Mouse (Mus musculus) adrenal gland, postnatal 14 days (tissue): ENCODE data around the gene Igfl3. TPM values are rescaled to one million over a fixed set of nuclear protein-coding genes. Genes with fewer than 3 reads are reported as not detected.

Source experiments
- DNase-seq: peaks from one replicate; pipeline ENCODE4 v3.0.0; 2021; ENCODE audit warnings: mixed read lengths
- long read RNA-seq, 2 experiments: library from polyadenylated mRNA; stranded (forward); transcript quantifications; one replicate each; pipeline ENCODE4 v2.0.0; 2021
- total RNA-seq: library from RNA; stranded (reverse); gene quantifications from 2 replicates; pipeline ENCODE4 v1.2.3, GENCODE M21; 2021

Gene Igfl3
- not detected in 2 replicates for total RNA-seq
- long read RNA-seq, experiment 1: 0 reads
- long read RNA-seq, experiment 2: 0 reads

- DNase-seq: no peak
Measured at GRCm38 (mm10) chr7:18176194-18176593, at the start of gene Igfl3. Gene Igfl3 (plus strand): TSS chr7:18176494.

- no peak for DNase-seq
Measured at GRCm38 (mm10) chr7:18210938-18211337, 34.6 kb downstream of the Igfl3 start.

- no peak for DNase-seq
Measured at GRCm38 (mm10) chr7:18214699-18215098, 38.4 kb downstream of the Igfl3 start.

Other genes with a start within 250 kb of the Igfl3 start
- not detected in 2 replicates for gene Ceacam11, start 204.4 kb upstream of the Igfl3 start, total RNA-seq
- not detected in 2 replicates for gene Ceacam13, start 166.6 kb upstream of the Igfl3 start, total RNA-seq
- gene Ceacam12, start 110.6 kb upstream of the Igfl3 start, total RNA-seq: not detected in 2 replicates
- gene Mill1, start 68.9 kb downstream of the Igfl3 start, total RNA-seq: not detected in 2 replicates
- gene Psg18, start 178.5 kb downstream of the Igfl3 start, total RNA-seq: not detected in 2 replicates